Mouse (Mus musculus) CH12F3 (cell line): ENCODE results near the gene Dnajb8.

Experiments used
- in situ Hi-C: fragments of 300-500 bp; cut with MboI; formaldehyde crosslinking; loops from 2 replicates; pipeline ENCODE4 v1.14.3; 2020; ENCODE audit warnings: low sequenced_read_pairs

Dnajb8 gene

GRCm38 (mm10) chr6:88227537-88227936, 5.5 kb downstream of the Dnajb8 start:
- in situ Hi-C loops: no loop called here

- in situ Hi-C loops: no loop called here
Measured at GRCm38 (mm10) chr6:88229221-88229620, 7.2 kb downstream of the Dnajb8 start.

GRCm38 (mm10) chr6:88231821-88232220, 9.8 kb downstream of the Dnajb8 start:
- in situ Hi-C loops: no loop called here

GRCm38 (mm10) chr6:88232221-88232620, 10.2 kb downstream of the Dnajb8 start:
- in situ Hi-C loops: no loop called here

- in situ Hi-C loops: no loop called here
Measured at GRCm38 (mm10) chr6:88233996-88234395, 11.9 kb downstream of the Dnajb8 start.

GRCm38 (mm10) chr6:88235461-88235860, 13.4 kb downstream of the Dnajb8 start:
- in situ Hi-C loops: no loop called here

GRCm38 (mm10) chr6:88235983-88236382, 13.9 kb downstream of the Dnajb8 start:
- in situ Hi-C loops: no loop called here

- in situ Hi-C loops: no loop called here
Measured at GRCm38 (mm10) chr6:88236513-88236912, 14.4 kb downstream of the Dnajb8 start.

GRCm38 (mm10) chr6:88242604-88243003, 20.5 kb downstream of the Dnajb8 start:
- in situ Hi-C loops: no loop called here

GRCm38 (mm10) chr6:88249231-88249630, 27.2 kb downstream of the Dnajb8 start:
- in situ Hi-C loops: no loop called here

- in situ Hi-C loops: no loop called here
Measured at GRCm38 (mm10) chr6:88251396-88251795, 29.3 kb downstream of the Dnajb8 start.

- in situ Hi-C loops: no loop called here
Measured at GRCm38 (mm10) chr6:88251798-88252478, 29.9 kb downstream of the Dnajb8 start.

GRCm38 (mm10) chr6:88254082-88254481, 32.0 kb downstream of the Dnajb8 start:
- in situ Hi-C loops: no loop called here

- in situ Hi-C loops: no loop called here
Measured at GRCm38 (mm10) chr6:88255435-88255834, 33.4 kb downstream of the Dnajb8 start.

- in situ Hi-C loops: no loop called here
Measured at GRCm38 (mm10) chr6:88259621-88260020, 37.6 kb downstream of the Dnajb8 start.

- in situ Hi-C loops: no loop called here
Measured at GRCm38 (mm10) chr6:88260645-88261044, 38.6 kb downstream of the Dnajb8 start.

GRCm38 (mm10) chr6:88262160-88262559, 40.1 kb downstream of the Dnajb8 start:
- in situ Hi-C loops: no loop called here

- in situ Hi-C loops: no loop called here
Measured at GRCm38 (mm10) chr6:88265355-88265754, 43.3 kb downstream of the Dnajb8 start.

- in situ Hi-C loops: no loop called here
Measured at GRCm38 (mm10) chr6:88266055-88266454, 44.0 kb downstream of the Dnajb8 start.

- in situ Hi-C loops: no loop called here
Measured at GRCm38 (mm10) chr6:88267068-88267467, 45.0 kb downstream of the Dnajb8 start.

GRCm38 (mm10) chr6:88267970-88268369, 45.9 kb downstream of the Dnajb8 start:
- in situ Hi-C loops: no loop called here

GRCm38 (mm10) chr6:88274623-88275022, 52.6 kb downstream of the Dnajb8 start:
- in situ Hi-C loops: no loop called here

- in situ Hi-C loops: no loop called here
Measured at GRCm38 (mm10) chr6:88276221-88276620, 54.2 kb downstream of the Dnajb8 start.
